Mouse (Mus musculus) limb, embryonic 14.5 days (tissue): Measurements from ENCODE around the gene Hsd3b7. TPM values are rescaled to one million over a fixed set of nuclear protein-coding genes. Genes with fewer than 3 reads are reported as not detected.
A peak's percentile ranks its signal among the peaks of the same experiment; 100 is the strongest.

Source experiments
- ATAC-seq: fragments of 200-750 bp; cut with Nextera tagmentation; 2 replicates; pipeline ENCODE4 v1.8.0; 2017; ENCODE audit warnings: low read depth, moderate number of reproducible peaks, moderate TSS enrichment; ENCODE audit not compliant: low FRiP score
- DNase-seq: peaks from one replicate; pipeline ENCODE4 v3.0.0-alpha.2; 2015; ENCODE audit warnings: low spot score
- H3K27ac ChIP-seq: fragments of 300-500 bp; sonication (generic); replicated peaks from 2 replicates; pipeline ENCODE4 v1.5.1; 2014; ENCODE audit warnings: low read depth, mild to moderate bottlenecking, low read length, moderate library complexity, mixed read lengths
- H3K27me3 ChIP-seq: fragments of 300-500 bp; sonication (generic); 2 replicates; pipeline ENCODE4 v1.6.1; 2014; ENCODE audit warnings: low read length, mixed read lengths; ENCODE audit not compliant: control insufficient read depth, insufficient read depth
- H3K36me3 ChIP-seq: fragments of 300-500 bp; sonication (generic); 2 replicates; pipeline ENCODE4 v1.6.1; 2014; ENCODE audit warnings: mild to moderate bottlenecking, low read length, moderate library complexity, mixed read lengths; ENCODE audit not compliant: control insufficient read depth, insufficient read depth
- H3K4me1 ChIP-seq: fragments of 300-500 bp; sonication (generic); 2 replicates; pipeline ENCODE4 v1.6.1; 2014; ENCODE audit warnings: antibody characterized with exemption, low read length, mixed read lengths; ENCODE audit not compliant: control insufficient read depth, insufficient read depth
- H3K4me2 ChIP-seq: fragments of 300-500 bp; sonication (generic); replicated peaks from 2 replicates; pipeline ENCODE4 v1.6.1; 2014; ENCODE audit warnings: low read depth, mild to moderate bottlenecking, low read length, moderate library complexity; ENCODE audit not compliant: severe bottlenecking
- H3K4me3 ChIP-seq: fragments of 300-500 bp; sonication (generic); replicated peaks from 2 replicates; pipeline ENCODE4 v1.5.1; 2014; ENCODE audit warnings: low read length
- H3K9ac ChIP-seq: fragments of 300-500 bp; sonication (generic); 2 replicates; pipeline ENCODE4 v1.6.1; 2014; ENCODE audit warnings: mild to moderate bottlenecking, low read depth, low read length, moderate library complexity; ENCODE audit not compliant: severe bottlenecking
- H3K9me3 ChIP-seq: fragments of 300-500 bp; sonication (generic); 2 replicates; pipeline ENCODE4 v1.6.1; 2016; ENCODE audit warnings: low read length; ENCODE audit not compliant: control insufficient read depth
- POLR2A ChIP-seq: fragments of 200-500 bp; IDR thresholded peaks from 2 replicates; pipeline ENCODE4 v1.8.0; 2012; ENCODE audit warnings: inconsistent platforms, mild to moderate bottlenecking, moderate library complexity, borderline replicate concordance; ENCODE audit not compliant: insufficient read depth, insufficient read length; ENCODE audit errors: extremely low read depth
- WGBS: fragments of 180-500 bp; shearing (Covaris S2); extraction: QIAGEN DNeasy Blood & Tissue Kit; methylation state at CpG from one replicate; pipeline ENCODE4 v1.1.7; 2014; 5-methylcytosine and 5-hydroxymethylcytosine counted together
- polyA plus RNA-seq, 2 experiments: library from polyadenylated mRNA; depleted of rRNA in 1 of 2; stranded (reverse) in 1 of 2; unstranded in 1 of 2; fragments of >200 nt; fragmentation: Nextera tagmentation in 1 of 2; extraction: Ambion mirVana in 1 of 2; gene quantifications; 2 replicates each; pipeline versions ENCODE4 v1.2.1 to v1.2.3; 2012 to 2014

The Hsd3b7 gene
- polyA plus RNA-seq, 2 experiments = 14.3 to 28.0 TPM

- DNase-seq (no peak), ATAC-seq (no peak)
- no peak overlapping the region for H3K9ac ChIP-seq
- TF ChIP-seq POLR2A = no peak
- H3K4me3 ChIP-seq = no peak overlapping the region
- WGBS = 92% methylated on average over 23 of the region's 23 CpGs
- H3K36me3 ChIP-seq = peaks cover 81% of the 10 kb centered on the region
- H3K27me3 ChIP-seq = no peaks in the 10 kb centered on the region
- H3K9me3 ChIP-seq = no peaks in the 10 kb centered on the region
- no peaks in the 10 kb centered on the region for H3K4me1 ChIP-seq
- H3K27ac ChIP-seq = no peak overlapping the region
- no peak overlapping the region for H3K4me2 ChIP-seq
Observed at GRCm38 (mm10) chr7:127797076-127797845, 3.1 kb upstream of the Hsd3b7 start.

GRCm38 (mm10) chr7:127798591-127798990 lies 1.8 kb upstream of the Hsd3b7 start:
- Histone ChIP-seq H3K4me1 (no peaks in the 10 kb centered on the region), H3K27me3 (no peaks in the 10 kb centered on the region), H3K36me3 (peaks cover 80% of the 10 kb centered on the region), H3K9ac (no peak overlapping the region), H3K4me3 (no peak overlapping the region), H3K9me3 (no peaks in the 10 kb centered on the region), H3K4me2 (no peak overlapping the region), H3K27ac (no peak overlapping the region)
- no peak for ATAC-seq
- WGBS = 90% methylated on average over 4 of the region's 4 CpGs
- no peak for TF ChIP-seq POLR2A
- no peak for DNase-seq

- peaks cover 78% of the 10 kb centered on the region for H3K36me3 ChIP-seq
- no peaks in the 10 kb centered on the region for H3K4me1 ChIP-seq
- no peaks in the 10 kb centered on the region for H3K27me3 ChIP-seq
- WGBS = 90% methylated on average over 13 of the region's 13 CpGs
- H3K9me3 ChIP-seq = no peaks in the 10 kb centered on the region
- DNase-seq (no peak), ATAC-seq (no peak)
- no peak overlapping the region for H3K9ac ChIP-seq
- no peak overlapping the region for H3K4me2 ChIP-seq
- H3K4me3 ChIP-seq = no peak overlapping the region
- no peak for TF ChIP-seq POLR2A
- H3K27ac ChIP-seq = no peak overlapping the region
Observed at GRCm38 (mm10) chr7:127799211-127799610, 1.2 kb upstream of the Hsd3b7 start.

GRCm38 (mm10) chr7:127799738-127800137 lies 666 bp upstream of the Hsd3b7 start:
- Histone ChIP-seq H3K4me2 (no peak overlapping the region), H3K9me3 (no peaks in the 10 kb centered on the region), H3K4me3 (no peak overlapping the region), H3K36me3 (peaks cover 78% of the 10 kb centered on the region), H3K9ac (no peak overlapping the region), H3K27ac (no peak overlapping the region), H3K27me3 (no peaks in the 10 kb centered on the region), H3K4me1 (no peaks in the 10 kb centered on the region)
- no peak for TF ChIP-seq POLR2A
- no peak for ATAC-seq
- WGBS = 100% methylated on average over 1 of the region's 1 CpGs
- DNase-seq = no peak

GRCm38 (mm10) chr7:127801010-127801621 lies 712 bp downstream of the Hsd3b7 start:
- WGBS = 86% methylated on average over 8 of the region's 8 CpGs
- DNase-seq (no peak), ATAC-seq (no peak)
- Histone ChIP-seq H3K9ac (peak overlapping the region; percentile 2; the same call in 1 of the 2 replicates), H3K27ac (no peak overlapping the region), H3K27me3 (no peaks in the 10 kb centered on the region), H3K36me3 (peaks cover 69% of the 10 kb centered on the region), H3K4me1 (no peaks in the 10 kb centered on the region), H3K4me2 (peak overlapping the region; percentile 43; the same call in 1 of the 2 replicates), H3K9me3 (no peaks in the 10 kb centered on the region), H3K4me3 (no peak overlapping the region)
- no peak for TF ChIP-seq POLR2A
